Mouse (Mus musculus): ENCODE measurements around the gene Kl.

- no peak for TF ChIP-seq EP300 (IDR thresholded peaks at IDR 0.05)
- no peak for TF ChIP-seq CTCF (IDR thresholded peaks at IDR 0.05)
Measured at GRCm38 (mm10) chr5:150967925-150968324, 15.5 kb downstream of the Kl start.
